Mouse (Mus musculus) liver, postnatal 0 days (tissue): ENCODE measurements around the gene Vmn1r208. TPM values are rescaled to one million over a fixed set of nuclear protein-coding genes. Genes with fewer than 3 reads are reported as not detected.
"Not testable (repeated sequence)": the region's sequence is repeated elsewhere in the genome, so short reads cannot be mapped to it uniquely, and the experiment has no call there.

Experiments
- ATAC-seq: fragments of 200-750 bp; cut with Nextera tagmentation; 2 replicates; pipeline ENCODE4 v1.8.0; 2017; ENCODE audit warnings: mild to moderate bottlenecking, moderate library complexity
- DNase-seq: peaks from one replicate; pipeline ENCODE4 v3.0.0-alpha.2; 2016
- H3K27ac ChIP-seq: fragments of 300-500 bp; sonication (generic); 2 replicates; pipeline ENCODE4 v1.5.1; 2014; ENCODE audit warnings: antibody characterized with exemption, moderate library complexity, mild to moderate bottlenecking, low read depth
- H3K27me3 ChIP-seq: fragments of 300-500 bp; sonication (generic); 2 replicates; pipeline ENCODE4 v1.6.1; 2014; ENCODE audit warnings: low read length, control low read depth, mixed read lengths; ENCODE audit not compliant: insufficient read depth
- H3K36me3 ChIP-seq: fragments of 300-500 bp; sonication (generic); replicated peaks from 2 replicates; pipeline ENCODE4 v1.6.1; 2014; ENCODE audit warnings: mild to moderate bottlenecking, control low read depth, low read length, moderate library complexity, mixed read lengths; ENCODE audit not compliant: insufficient read depth
- H3K4me1 ChIP-seq: fragments of 300-500 bp; sonication (generic); 2 replicates; pipeline ENCODE4 v1.6.1; 2014; ENCODE audit warnings: antibody characterized with exemption, mild to moderate bottlenecking, control low read depth; ENCODE audit not compliant: insufficient read depth
- H3K4me2 ChIP-seq: fragments of 300-500 bp; sonication (generic); 2 replicates; pipeline ENCODE4 v1.6.1; 2014; ENCODE audit warnings: low read depth, mild to moderate bottlenecking, low read length, moderate library complexity, mixed read lengths
- H3K4me3 ChIP-seq: fragments of 300-500 bp; sonication (generic); 2 replicates; pipeline ENCODE4 v1.5.1; 2014; ENCODE audit warnings: low read depth, low read length
- H3K9ac ChIP-seq: fragments of 300-500 bp; sonication (generic); replicated peaks from 2 replicates; pipeline ENCODE4 v1.6.1; 2014; ENCODE audit warnings: mild to moderate bottlenecking, moderate library complexity
- H3K9me3 ChIP-seq: fragments of 300-500 bp; sonication (generic); 2 replicates; pipeline ENCODE4 v1.6.1; 2016; ENCODE audit warnings: mild to moderate bottlenecking, control low read depth, low read length, mixed read lengths
- CTCF ChIP-seq: sonication (generic); IDR thresholded peaks from 2 replicates; pipeline ENCODE4 v1.5.1; 2016; ENCODE audit warnings: antibody characterized with exemption, low read depth
- EP300 ChIP-seq: IDR thresholded peaks from 2 replicates; pipeline ENCODE4 v1.6.1; 2016; ENCODE audit warnings: antibody characterized with exemption, low read depth, mild to moderate bottlenecking
- WGBS: fragments of 180-500 bp; shearing (Covaris S2); extraction: QIAGEN DNeasy Blood & Tissue Kit; methylation state at CpG from one replicate; pipeline ENCODE4 v1.1.7; 2014; ENCODE audit not compliant: insufficient replicate concordance; 5-methylcytosine and 5-hydroxymethylcytosine counted together
- polyA plus RNA-seq: library from polyadenylated mRNA; unstranded; fragments of >200 nt; fragmentation: Nextera tagmentation; extraction: Ambion mirVana; gene quantifications from 2 replicates; pipeline ENCODE4 v1.2.1, GENCODE M21; 2015

The Vmn1r208 gene
- not detected in 2 replicates for polyA plus RNA-seq

- ATAC-seq, H3K4me3 ChIP-seq, H3K9me3 ChIP-seq, H3K9ac ChIP-seq, H3K27ac ChIP-seq, DNase-seq, H3K4me2 ChIP-seq, H3K27me3 ChIP-seq, H3K36me3 ChIP-seq, H3K4me1 ChIP-seq: not testable (repeated sequence)
- WGBS, result no CpG with 5 or more reads among the region's 7 CpGs
Observed at GRCm38 (mm10) chr13:22777300-22777699, at the start of gene Vmn1r208. Gene Vmn1r208 (minus strand): TSS chr13:22777400.

- H3K4me3 ChIP-seq, H3K27ac ChIP-seq, H3K9me3 ChIP-seq, H3K4me2 ChIP-seq, H3K9ac ChIP-seq, H3K4me1 ChIP-seq, DNase-seq, H3K36me3 ChIP-seq, H3K27me3 ChIP-seq, ATAC-seq: not testable (repeated sequence)
- WGBS, result 64% methylated on average over 1 of the region's 1 CpGs
Observed at GRCm38 (mm10) chr13:22821601-22822000, 44.4 kb upstream of the Vmn1r208 start.

- H3K4me2 ChIP-seq, H3K4me3 ChIP-seq, H3K36me3 ChIP-seq, ATAC-seq, H3K4me1 ChIP-seq, H3K9me3 ChIP-seq, H3K27me3 ChIP-seq, H3K9ac ChIP-seq, H3K27ac ChIP-seq, DNase-seq: not testable (repeated sequence)
Observed at GRCm38 (mm10) chr13:22809582-22809981, 32.4 kb upstream of the Vmn1r208 start, which contains the start of gene Vmn1r209. Gene Vmn1r209 (minus strand): TSS chr13:22809682.

GRCm38 (mm10) chr13:22788096-22788495, 10.9 kb upstream of the Vmn1r208 start:
- WGBS, result 75% methylated on average over 3 of the region's 3 CpGs
- not testable (repeated sequence) for H3K4me2 ChIP-seq, H3K4me3 ChIP-seq, H3K9me3 ChIP-seq, H3K4me1 ChIP-seq, DNase-seq, H3K36me3 ChIP-seq, H3K9ac ChIP-seq, H3K27me3 ChIP-seq, ATAC-seq, H3K27ac ChIP-seq

GRCm38 (mm10) chr13:22784159-22784558, 7.0 kb upstream of the Vmn1r208 start:
- H3K36me3 ChIP-seq, H3K9me3 ChIP-seq, H3K4me1 ChIP-seq, ATAC-seq, H3K4me2 ChIP-seq, H3K4me3 ChIP-seq, H3K27me3 ChIP-seq, H3K9ac ChIP-seq, H3K27ac ChIP-seq, DNase-seq: not testable (repeated sequence)

- 63% methylated on average over 1 of the region's 2 CpGs for WGBS
- H3K27ac ChIP-seq, H3K27me3 ChIP-seq, H3K9me3 ChIP-seq, H3K4me1 ChIP-seq, H3K9ac ChIP-seq, H3K36me3 ChIP-seq, ATAC-seq, DNase-seq, H3K4me3 ChIP-seq, H3K4me2 ChIP-seq: not testable (repeated sequence)
Observed at GRCm38 (mm10) chr13:22771592-22771991, 5.6 kb downstream of the Vmn1r208 start.

- no peak overlapping the region for H3K4me2 ChIP-seq
- H3K36me3 ChIP-seq, result no peaks in the 10 kb centered on the region
- H3K9me3 ChIP-seq, result no peaks in the 10 kb centered on the region
- H3K9ac ChIP-seq, result no peak overlapping the region
- H3K4me1 ChIP-seq, result no peaks in the 10 kb centered on the region
- H3K27me3 ChIP-seq, result no peaks in the 10 kb centered on the region
- ATAC-seq (no peak), DNase-seq (no peak)
- H3K27ac ChIP-seq, result no peak overlapping the region
- TF ChIP-seq CTCF, result no peak
- no peak for TF ChIP-seq EP300
- no peak overlapping the region for H3K4me3 ChIP-seq
Observed at GRCm38 (mm10) chr13:22747524-22747923, 29.7 kb downstream of the Vmn1r208 start.

GRCm38 (mm10) chr13:22729529-22729928, 47.7 kb downstream of the Vmn1r208 start, which contains the start of gene Vmn1r207-ps:
Gene Vmn1r207-ps (minus strand): TSS chr13:22729629.
- not testable (repeated sequence) for H3K27ac ChIP-seq, H3K27me3 ChIP-seq, H3K4me1 ChIP-seq, DNase-seq, H3K36me3 ChIP-seq, H3K4me2 ChIP-seq, H3K9ac ChIP-seq, H3K4me3 ChIP-seq, ATAC-seq, H3K9me3 ChIP-seq

Other genes starting within 250 kb of the Vmn1r208 start
- gene Vmn1r204, start 224.2 kb downstream of the Vmn1r208 start, polyA plus RNA-seq, result not detected in 2 replicates
- gene Vmn1r205, start 184.4 kb downstream of the Vmn1r208 start, polyA plus RNA-seq, result not detected in 2 replicates
- not detected in 2 replicates for gene Vmn1r206, start 153.1 kb downstream of the Vmn1r208 start, polyA plus RNA-seq
- gene Vmn1r207-ps, start 47.8 kb downstream of the Vmn1r208 start, polyA plus RNA-seq, result not detected in 2 replicates
- gene Vmn1r209, start 32.3 kb upstream of the Vmn1r208 start, polyA plus RNA-seq, result not detected in 2 replicates
- gene Vmn1r210, start 53.9 kb upstream of the Vmn1r208 start, polyA plus RNA-seq, result not detected in 2 replicates
- gene Vmn1r211, start 80.2 kb upstream of the Vmn1r208 start, polyA plus RNA-seq, result not detected in 2 replicates
- not detected in 2 replicates for gene Vmn1r212, start 106.8 kb upstream of the Vmn1r208 start, polyA plus RNA-seq
- not detected in 2 replicates for gene Vmn1r213, start 230.3 kb upstream of the Vmn1r208 start, polyA plus RNA-seq